Mouse (Mus musculus): ENCODE data around the gene Pik3r6.

Pik3r6 gene

GRCm38 (mm10) chr11:68536026-68536425, 33.2 kb downstream of the Pik3r6 start:
- DNase-seq = no peak

DNA sequence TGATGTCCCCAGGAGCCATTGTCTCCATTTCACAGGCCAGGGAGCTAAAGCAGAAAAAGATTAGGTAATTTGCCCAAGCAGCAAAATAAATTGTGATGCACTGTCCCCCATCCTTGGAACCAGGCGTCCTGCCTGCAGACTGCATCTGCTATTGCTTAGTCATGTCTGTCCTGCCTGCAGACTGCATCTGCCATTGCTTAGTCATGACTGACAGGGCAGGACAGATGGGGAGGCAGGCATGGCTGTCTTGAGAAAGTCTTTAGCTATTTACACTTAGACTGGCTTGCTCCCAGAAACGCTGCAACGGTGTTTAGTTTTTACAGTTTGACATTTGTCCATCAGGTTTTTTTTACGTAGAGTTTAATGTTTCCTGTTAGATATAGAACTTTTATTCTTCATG, 33.6 kb downstream of the Pik3r6 start:
- DNase-seq = no peak

DNA sequence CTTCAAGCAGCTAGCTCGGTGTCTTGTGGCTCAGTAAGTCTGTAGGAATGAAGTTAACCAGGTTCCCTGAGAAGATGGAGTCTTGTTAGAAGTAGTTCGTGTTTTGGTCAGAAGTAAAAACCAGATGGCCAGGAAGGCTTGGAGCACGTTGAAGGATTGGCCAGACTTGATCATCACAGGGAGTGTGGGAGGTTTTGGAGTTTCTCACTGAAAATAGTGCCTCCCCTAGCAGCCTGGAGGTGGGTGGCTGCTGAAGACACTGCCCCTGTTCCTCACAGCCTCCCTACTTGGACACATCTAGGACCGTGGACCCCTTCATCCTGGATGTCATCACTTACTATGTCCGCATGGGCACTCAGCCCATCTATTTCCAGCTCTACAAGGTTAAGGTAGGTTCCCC, 36.8 kb downstream of the Pik3r6 start:
- no peak for DNase-seq

DNA sequence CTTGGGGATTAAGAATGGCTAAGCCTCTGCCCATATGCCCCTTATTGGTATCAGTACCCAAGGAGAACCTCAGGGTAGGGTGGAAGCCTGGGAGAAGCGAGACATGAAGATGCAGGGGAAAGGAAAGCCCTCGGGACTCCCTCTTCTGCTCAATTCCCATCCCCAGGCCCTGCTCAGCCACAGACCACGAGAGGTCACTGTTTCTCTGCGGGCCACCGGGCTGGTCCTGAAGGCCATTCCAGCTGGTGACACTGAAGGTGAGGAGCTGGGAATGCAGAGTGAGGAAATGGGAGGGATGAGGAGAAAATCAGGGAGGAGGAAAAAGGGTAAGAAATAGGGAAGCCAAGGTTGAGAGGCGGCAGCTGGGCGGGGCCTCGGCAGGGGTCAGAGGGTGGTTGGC, 41.7 kb downstream of the Pik3r6 start:
- peak; percentile 24 to 43 for DNase-seq

DNA sequence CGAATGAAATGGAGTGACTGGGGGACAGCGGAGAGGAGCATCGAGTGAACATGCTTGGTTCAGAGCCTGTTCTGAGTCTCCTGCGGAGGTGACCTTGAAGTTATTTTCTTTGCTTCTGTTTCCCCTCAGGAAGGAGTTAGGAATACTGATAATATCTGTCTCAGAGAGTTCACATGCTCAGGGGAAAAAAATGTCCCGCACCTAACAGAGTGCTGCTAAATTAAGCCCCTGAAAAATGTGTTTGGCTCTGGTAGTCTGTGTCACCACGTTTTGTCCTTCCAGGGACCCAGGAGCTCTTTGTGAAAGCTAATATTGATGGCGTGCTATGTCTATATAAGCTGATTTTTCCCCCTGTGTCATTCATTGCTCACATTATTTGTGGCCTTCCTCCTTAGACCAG, 42.4 kb downstream of the Pik3r6 start:
- no peak for DNase-seq

DNA sequence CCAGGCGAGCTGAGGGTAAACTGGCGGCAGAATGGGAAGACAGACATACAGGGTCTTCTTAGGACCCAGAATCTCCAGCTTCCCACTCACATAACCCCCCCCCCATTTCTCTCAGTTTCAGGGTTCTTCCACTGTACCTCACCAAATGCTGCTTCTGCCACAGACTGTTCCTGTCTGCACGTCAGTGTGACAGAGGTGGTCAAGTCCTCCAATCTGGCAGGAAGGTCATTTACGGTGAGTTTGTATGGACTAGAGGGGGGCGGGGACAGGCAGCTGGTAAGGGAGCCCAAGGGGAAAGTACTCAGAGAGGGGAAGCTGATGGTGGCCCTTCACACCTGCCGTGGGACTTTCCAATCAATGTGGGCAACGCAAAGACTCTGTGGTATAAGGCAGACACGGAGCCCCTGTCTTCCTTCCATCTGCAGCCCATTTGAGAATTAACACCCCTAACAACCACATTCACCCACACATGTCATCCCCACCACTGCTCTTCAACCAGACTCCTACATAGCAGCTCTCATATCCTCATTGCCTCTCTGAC, 42.9 kb downstream of the Pik3r6 start:
- no peak for DNase-seq

GRCm38 (mm10) chr11:68547484-68547883, 44.7 kb downstream of the Pik3r6 start:
- DNase-seq = no peak

DNA sequence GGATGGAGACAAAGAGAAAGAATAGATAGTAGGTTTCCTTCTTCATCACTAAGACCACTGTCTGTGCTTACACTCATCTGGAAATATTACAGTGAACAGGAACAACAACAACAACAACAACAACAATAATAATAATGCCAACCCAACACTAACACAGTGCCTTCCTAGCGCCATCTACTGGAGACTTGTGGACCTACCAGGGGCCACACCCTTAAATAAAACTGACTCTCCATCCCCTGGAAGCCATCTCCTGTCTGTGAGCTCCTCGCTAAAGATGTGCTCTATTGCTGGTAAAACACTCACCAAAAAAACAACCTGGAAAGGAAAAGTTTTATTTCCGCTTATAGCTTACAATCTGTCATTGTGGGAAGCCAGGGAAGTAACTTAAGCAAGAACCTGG, 46.8 kb downstream of the Pik3r6 start:
- no peak for DNase-seq

DNA sequence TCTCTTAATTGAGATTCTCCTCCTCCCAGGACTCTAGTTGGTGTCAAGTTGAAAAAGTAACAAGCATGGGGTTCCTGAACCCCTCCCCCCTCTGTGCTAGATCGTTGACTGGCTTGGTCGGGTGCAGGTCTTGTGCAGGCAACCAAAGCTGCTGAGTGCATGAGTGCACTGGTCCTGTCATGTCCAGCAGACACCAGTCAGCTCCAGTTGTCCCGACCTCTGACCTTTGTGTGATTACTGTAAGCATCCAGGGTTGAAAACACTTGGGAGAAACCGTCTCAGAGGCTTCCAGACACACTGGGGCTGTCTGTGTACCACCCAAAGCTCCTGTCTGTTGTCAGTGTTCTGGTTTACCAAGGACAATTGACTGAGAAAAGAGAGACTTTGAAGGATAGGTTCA, 47.5 kb downstream of the Pik3r6 start:
- no peak for DNase-seq

DNA sequence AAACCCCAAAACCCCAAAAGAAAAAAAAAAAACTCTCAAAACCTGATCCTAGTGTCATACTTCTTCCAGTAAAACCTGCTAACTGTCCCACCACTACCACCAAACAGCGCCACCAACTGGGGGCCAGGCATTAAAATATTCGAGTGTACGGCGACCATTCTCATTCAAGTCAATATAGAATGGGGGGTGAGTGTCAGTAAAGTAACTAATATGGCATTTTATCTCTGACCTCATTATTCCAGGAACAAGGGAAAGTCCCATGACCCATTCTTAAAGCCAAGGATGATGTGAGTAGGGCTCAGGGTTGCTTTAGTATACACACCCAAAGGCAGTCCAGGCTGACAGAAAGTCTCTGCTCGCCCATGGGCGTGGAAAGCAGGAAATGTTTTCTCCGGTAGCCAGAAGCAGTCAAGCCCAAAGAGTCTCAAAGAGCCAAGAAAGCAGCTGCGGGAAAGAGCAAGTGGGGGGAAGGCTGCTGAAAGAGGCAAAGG, 51.2 kb downstream of the Pik3r6 start:
- DNase-seq = peak in 1 of 2 experiments; percentile 30

DNA sequence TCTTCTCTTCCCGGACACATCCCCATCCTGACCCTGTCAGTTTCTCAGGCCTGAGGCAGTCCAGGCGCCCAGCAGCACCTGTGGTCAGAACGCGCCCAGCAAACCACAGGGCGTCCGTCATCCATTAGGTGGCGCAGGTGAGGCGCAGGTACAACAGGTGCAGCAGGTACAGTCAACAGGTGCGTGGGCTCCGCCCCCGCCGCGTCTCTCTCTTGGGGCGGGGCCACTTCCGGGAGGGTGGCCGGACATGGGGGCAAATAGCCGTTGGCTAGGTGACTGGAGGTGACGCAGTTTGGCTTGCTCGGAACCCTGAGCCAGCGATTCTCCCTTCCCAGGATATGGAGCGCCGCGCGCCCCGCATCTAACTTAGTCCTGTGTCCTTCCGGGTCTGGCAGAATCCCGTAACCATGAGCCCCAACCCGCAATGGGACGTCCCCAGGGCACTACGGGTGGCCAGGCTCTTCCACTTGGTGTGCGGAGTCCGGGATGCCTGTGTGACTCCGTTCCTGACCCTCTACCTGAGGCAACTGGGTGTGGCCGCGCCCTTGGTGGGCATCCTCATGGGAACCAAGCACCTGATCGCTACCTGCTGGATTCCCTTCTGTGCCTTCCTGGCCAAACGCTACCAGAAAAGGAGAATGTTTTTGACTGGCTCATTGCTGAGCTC, 53.2 kb downstream of the Pik3r6 start, which contains the start of gene Mfsd6l:
Mfsd6l (plus strand) TSS at position 269 of the 667 bp plus-strand sequence.
- peak; percentile 55 to 60 for DNase-seq

- no peak for DNase-seq
These were observed 56.7 kb downstream of the Pik3r6 start for GRCm38 (mm10) chr11:68559546-68559945.

DNA sequence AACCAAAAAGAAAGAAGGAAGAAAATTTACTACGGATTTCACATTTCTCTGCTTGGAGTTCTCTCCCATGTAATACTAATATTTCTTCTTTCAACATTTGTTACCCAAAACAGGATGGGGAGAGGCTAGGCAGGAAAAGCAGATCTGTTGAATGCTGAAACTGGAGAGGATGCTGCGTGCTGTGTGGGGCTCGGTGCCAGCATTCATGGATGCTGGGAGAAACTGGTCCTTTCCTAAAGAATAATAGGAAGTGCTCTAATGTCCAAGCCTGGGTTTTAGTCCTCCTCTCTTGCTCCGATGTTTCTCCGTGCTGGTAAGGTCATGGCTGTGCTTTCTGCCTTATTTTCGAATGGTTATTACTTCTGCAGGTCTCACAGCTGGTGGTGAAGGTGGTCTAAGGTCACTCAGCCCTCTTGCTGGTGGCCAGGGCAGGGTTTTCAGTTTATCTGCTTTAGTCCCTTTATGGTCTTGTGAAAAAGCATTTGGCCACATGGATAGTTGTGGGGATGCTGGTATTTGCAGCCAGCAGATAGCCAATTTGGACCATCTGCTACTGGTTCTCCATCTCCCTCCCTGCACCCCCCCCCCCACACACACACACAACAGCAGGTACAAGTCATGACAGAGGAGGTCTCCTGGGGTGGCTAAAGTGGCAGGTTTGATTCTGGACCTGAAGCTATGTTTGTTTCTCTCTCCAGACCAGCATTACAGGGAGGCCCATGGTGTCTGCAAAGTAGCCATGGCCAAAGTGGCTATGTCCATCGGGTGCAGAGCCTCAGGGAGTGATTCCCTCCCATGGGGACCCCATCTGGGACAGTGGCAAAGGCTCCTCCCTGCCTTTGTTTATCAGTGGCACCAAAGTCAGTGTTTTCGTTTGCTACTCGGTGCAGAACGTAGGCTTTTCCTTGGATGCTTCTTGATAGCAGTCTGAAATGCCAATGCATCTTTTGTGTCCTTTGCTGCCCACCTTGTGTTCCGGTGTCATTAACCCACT, 59.4 kb downstream of the Pik3r6 start:
- DNase-seq = peak; percentile 58 to 69

DNA sequence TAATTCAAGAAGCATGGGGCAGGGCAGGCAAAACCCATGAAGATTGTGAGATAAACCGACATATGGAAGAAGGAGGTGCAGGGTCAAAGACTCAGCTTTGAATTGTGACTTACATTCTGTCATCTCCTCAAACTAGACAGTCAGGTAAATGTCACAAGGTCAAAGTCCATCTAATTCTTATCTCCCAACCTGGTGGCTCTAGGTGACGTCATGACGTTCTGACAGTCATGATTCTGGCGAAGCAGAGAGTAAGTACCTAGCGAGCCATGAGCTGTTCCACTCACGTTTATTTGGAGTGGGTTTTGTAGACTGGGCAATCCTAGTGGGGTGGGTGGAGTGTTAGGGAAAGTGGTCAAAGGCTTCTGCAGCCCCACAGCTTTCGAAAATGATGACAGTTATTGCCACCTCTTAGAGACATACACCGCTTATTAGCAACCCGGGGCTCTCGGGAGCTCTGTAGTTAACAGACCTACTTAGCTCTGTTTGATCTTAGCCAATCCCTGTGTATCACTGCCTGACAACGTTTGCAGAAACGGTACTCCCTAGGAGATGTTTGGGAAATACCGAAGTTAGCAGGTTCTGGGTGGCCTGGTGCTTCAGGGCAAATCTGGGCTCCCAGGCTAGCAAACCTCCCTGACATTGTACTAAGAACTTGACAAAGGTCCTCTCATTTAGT, 61.7 kb downstream of the Pik3r6 start:
- no peak for DNase-seq

DNA sequence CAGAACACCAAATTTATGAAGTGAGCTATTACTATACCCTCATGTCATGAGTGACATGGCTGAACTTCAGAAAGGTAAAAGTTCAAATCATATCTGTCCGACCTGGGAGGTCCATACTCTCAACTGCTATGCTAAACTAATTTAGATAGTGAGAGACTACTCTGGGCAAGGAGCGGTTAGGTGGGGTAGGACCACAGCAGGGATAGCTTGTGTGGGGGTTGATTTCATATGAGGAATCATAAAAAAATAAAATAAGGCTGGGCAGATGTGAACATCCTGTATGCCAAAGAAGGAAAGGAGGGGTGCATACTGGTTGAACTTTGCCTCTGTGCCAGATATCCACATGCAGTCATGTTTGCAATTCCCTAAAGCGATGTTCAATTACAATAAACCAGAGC, 62.2 kb downstream of the Pik3r6 start:
- DNase-seq = no peak

GRCm38 (mm10) chr11:68566447-68567059, 63.7 kb downstream of the Pik3r6 start:
- peak; percentile 83 to 88 for DNase-seq

DNA sequence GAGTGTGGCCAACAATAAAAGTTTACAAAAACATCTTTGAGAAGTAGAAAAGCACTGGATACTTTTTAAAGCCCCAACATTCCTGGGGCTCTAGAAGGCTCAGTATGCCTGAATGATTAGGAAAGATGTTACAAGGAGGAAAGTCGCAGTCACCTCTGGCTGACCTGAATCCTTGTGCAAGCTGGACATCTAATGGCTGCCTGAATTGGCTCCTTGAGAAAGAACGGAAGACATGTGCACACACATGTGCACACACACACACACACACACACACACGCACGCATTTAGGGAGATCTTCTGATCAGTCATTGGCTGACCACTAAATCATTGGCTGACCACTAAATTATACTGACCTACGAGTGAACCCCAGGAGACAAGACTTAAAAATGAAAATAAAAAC, 68.0 kb downstream of the Pik3r6 start:
- DNase-seq = no peak

GRCm38 (mm10) chr11:68577076-68577475, 74.3 kb downstream of the Pik3r6 start:
- no peak for DNase-seq

DNA sequence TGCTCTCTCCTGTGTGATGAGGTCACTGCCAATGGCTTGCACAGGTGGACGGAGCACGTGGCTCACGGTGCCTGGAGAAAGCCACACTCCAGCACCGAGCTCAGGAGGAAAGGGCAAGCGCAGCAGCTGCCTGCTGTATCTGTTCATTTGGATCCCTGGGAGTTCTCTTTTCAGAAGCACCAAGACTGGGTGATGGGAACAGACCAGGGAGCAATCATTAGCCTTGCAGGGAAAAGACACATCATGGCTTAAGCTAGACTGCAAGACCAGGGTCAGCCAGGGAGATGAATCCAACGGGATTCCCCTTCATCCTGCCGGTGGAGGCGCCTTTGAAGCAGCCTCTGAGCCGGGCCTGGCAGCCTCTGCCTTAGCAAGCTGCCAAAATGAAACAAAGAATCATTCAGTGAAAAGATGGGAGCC, 76.7 kb downstream of the Pik3r6 start:
- DNase-seq = peak; percentile 60 to 63

DNA sequence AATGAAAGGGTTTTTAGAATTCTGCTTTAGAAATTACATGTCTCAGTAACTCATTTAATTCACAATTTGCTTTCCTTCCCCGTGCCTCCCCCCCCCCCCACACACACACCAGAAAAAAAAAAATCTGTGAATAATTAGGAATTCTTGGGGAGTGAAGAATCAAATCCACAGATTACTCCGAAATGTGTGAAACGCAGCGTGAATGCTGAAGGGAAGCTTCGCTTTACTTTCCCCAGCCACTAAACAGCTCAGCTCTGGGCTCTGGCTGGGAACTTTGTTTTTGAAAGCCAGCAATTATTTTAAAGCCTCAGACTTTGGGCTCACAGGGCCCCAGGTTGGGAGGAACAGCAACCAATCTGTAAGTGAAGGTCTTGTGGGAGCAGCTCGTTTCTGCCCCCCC, 77.7 kb downstream of the Pik3r6 start:
- DNase-seq = no peak

- DNase-seq = peak; percentile 36 to 55
These were observed 80.4 kb downstream of the Pik3r6 start for GRCm38 (mm10) chr11:68583225-68583624.

GRCm38 (mm10) chr11:68583906-68584480, 81.2 kb downstream of the Pik3r6 start:
- DNase-seq = no peak
